9 mouse cellular contexts compared by ENCODE assay signal in the genomic region with DNA sequence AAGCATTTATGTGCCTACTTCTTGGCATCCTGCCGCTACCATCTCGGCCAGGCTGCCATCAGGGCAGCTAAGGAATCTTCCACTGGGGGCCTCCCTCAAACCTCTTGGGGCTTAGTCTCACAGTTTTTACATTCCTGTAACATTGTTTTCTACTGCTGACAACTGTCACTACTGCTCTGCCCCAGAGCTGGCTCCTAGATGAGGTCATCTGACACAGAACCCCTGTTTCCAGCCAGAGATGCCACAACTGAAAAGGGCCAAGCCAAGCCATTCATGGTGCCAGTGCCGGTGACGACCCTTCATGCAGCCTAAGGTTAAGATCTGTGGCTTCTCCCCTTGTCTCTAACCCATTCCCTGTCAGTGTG. TPM values are rescaled to one million over a fixed set of nuclear protein-coding genes. Genes with fewer than 3 reads are reported as not detected.
A peak's percentile ranks its signal among the peaks of the same experiment; 100 is the strongest.
DNase-seq lines count a peak whose midpoint lies in the region; ATAC-seq lines count a peak whose summit lies in the region.
"Had no signal": no experiment of that assay in that cellular context is flagged by ENCODE, and none has a peak within 500 bp of the region (broad histone marks: within the 10 kb centered on the region; RNA-seq: fewer than 3 reads in every experiment).

No protein-coding gene starts in this region.

- H3K9me3 ChIP-seq in heart, embryonic 12.5 days (replicated peaks), result no peaks in the 10 kb centered on the region
- no peaks in the 10 kb centered on the region for H3K9me3 ChIP-seq in midbrain, embryonic 15.5 days
- H3K9me3 ChIP-seq in midbrain, embryonic 16.5 days (replicated peaks; ENCODE audit: control insufficient read depth, low read length, poor library complexity, severe bottlenecking), result no peaks in the 10 kb centered on the region
- H3K9me3 ChIP-seq in intestine, embryonic 15.5 days, result no peaks in the 10 kb centered on the region
- H3K9me3 ChIP-seq in stomach, embryonic 15.5 days, result no peaks in the 10 kb centered on the region
- H3K9me3 ChIP-seq: forebrain, embryonic 13.5 days had no signal

- peak overlapping the region; percentile 80 for H3K27ac ChIP-seq in heart, embryonic 12.5 days (ENCODE audit: poor library complexity, severe bottlenecking)
- 0 out of 2 replicates have a peak overlapping the region, but pooled peaks have one; percentile 17 for H3K27ac ChIP-seq in midbrain, embryonic 15.5 days
- H3K27ac ChIP-seq in midbrain, embryonic 16.5 days (ENCODE audit: low read length), result no peak overlapping the region
- peak overlapping the region; percentile 76 for H3K27ac ChIP-seq in intestine, embryonic 15.5 days
- H3K27ac ChIP-seq in stomach, embryonic 15.5 days, result peak overlapping the region; percentile 37; the same call in 1 of the 2 replicates
- H3K27ac ChIP-seq: forebrain, embryonic 13.5 days had no signal

- no peak for DNase-seq in heart, postnatal 4 days
- no peak for DNase-seq in adrenal gland, adult 8-10 months
- DNase-seq in cerebellum, adult 9-11 months, result no peak

- H3K4me2 ChIP-seq in heart, embryonic 12.5 days, result no peak overlapping the region
- no peak overlapping the region for H3K4me2 ChIP-seq in midbrain, embryonic 15.5 days
- no peak overlapping the region for H3K4me2 ChIP-seq in midbrain, embryonic 16.5 days (ENCODE audit: low read length)
- no peak overlapping the region for H3K4me2 ChIP-seq in intestine, embryonic 15.5 days (replicated peaks)
- no peak overlapping the region for H3K4me2 ChIP-seq in stomach, embryonic 15.5 days
- H3K4me2 ChIP-seq: forebrain, embryonic 13.5 days had no signal

- H3K27me3 ChIP-seq in heart, embryonic 12.5 days (replicated peaks), result no peaks in the 10 kb centered on the region
- H3K27me3 ChIP-seq in midbrain, embryonic 15.5 days (replicated peaks), result no peaks in the 10 kb centered on the region
- H3K27me3 ChIP-seq in midbrain, embryonic 16.5 days (ENCODE audit: control insufficient read depth, insufficient read depth, low read depth, low read length), result no peaks in the 10 kb centered on the region
- no peaks in the 10 kb centered on the region for H3K27me3 ChIP-seq in intestine, embryonic 15.5 days (replicated peaks)
- no peaks in the 10 kb centered on the region for H3K27me3 ChIP-seq in stomach, embryonic 15.5 days (replicated peaks)
- H3K27me3 ChIP-seq: forebrain, embryonic 13.5 days had no signal

- peaks cover 59% of the 10 kb centered on the region for H3K4me1 ChIP-seq in heart, embryonic 12.5 days (replicated peaks)
- H3K4me1 ChIP-seq in midbrain, embryonic 15.5 days, result peaks cover 25% of the 10 kb centered on the region
- H3K4me1 ChIP-seq in midbrain, embryonic 16.5 days (ENCODE audit: control insufficient read depth, insufficient read depth, low read length), result peaks cover 14% of the 10 kb centered on the region
- H3K4me1 ChIP-seq in intestine, embryonic 15.5 days (replicated peaks), result peaks cover 42% of the 10 kb centered on the region
- H3K4me1 ChIP-seq in stomach, embryonic 15.5 days, result peaks cover 45% of the 10 kb centered on the region

- 0 out of 2 replicates have a peak overlapping the region, but pooled peaks have one; percentile 33 for H3K9ac ChIP-seq in heart, embryonic 12.5 days
- no peak overlapping the region for H3K9ac ChIP-seq in midbrain, embryonic 15.5 days
- no peak overlapping the region for H3K9ac ChIP-seq in midbrain, embryonic 16.5 days (ENCODE audit: low read depth, low read length)
- no peak overlapping the region for H3K9ac ChIP-seq in intestine, embryonic 15.5 days
- no peak overlapping the region for H3K9ac ChIP-seq in stomach, embryonic 15.5 days
- H3K9ac ChIP-seq: forebrain, embryonic 13.5 days had no signal

- no peaks in the 10 kb centered on the region for H3K36me3 ChIP-seq in heart, embryonic 12.5 days
- H3K36me3 ChIP-seq in midbrain, embryonic 15.5 days (replicated peaks), result no peaks in the 10 kb centered on the region
- H3K36me3 ChIP-seq in midbrain, embryonic 16.5 days (ENCODE audit: control insufficient read depth, insufficient read depth, low read length), result no peaks in the 10 kb centered on the region
- H3K36me3 ChIP-seq in intestine, embryonic 15.5 days, result no peaks in the 10 kb centered on the region
- H3K36me3 ChIP-seq in stomach, embryonic 15.5 days, result no peaks in the 10 kb centered on the region

- no peak for ATAC-seq in heart, embryonic 12.5 days (ENCODE audit: insufficient number of reproducible peaks, low FRiP score)
- no peak for ATAC-seq in midbrain, embryonic 15.5 days (replicated peaks)
- ATAC-seq in midbrain, embryonic 16.5 days, result no peak
- no peak for ATAC-seq in intestine, embryonic 15.5 days
- no peak for ATAC-seq in stomach, embryonic 15.5 days (ENCODE audit: insufficient read depth, low FRiP score, low read depth)
- ATAC-seq: forebrain, embryonic 13.5 days had no signal

- H3K4me3 ChIP-seq in heart, embryonic 12.5 days, result no peak overlapping the region
- H3K4me3 ChIP-seq in midbrain, embryonic 15.5 days, result no peak overlapping the region
- H3K4me3 ChIP-seq in midbrain, embryonic 16.5 days (ENCODE audit: low read depth, low read length), result no peak overlapping the region
- no peak overlapping the region for H3K4me3 ChIP-seq in intestine, embryonic 15.5 days (replicated peaks)
- no peak overlapping the region for H3K4me3 ChIP-seq in stomach, embryonic 15.5 days (replicated peaks)
- H3K4me3 ChIP-seq: forebrain, embryonic 13.5 days had no signal

- 66% methylated on average over 4 of the region's 4 CpGs for WGBS in heart, embryonic 12.5 days
- WGBS in midbrain, embryonic 15.5 days, result 86% methylated on average over 4 of the region's 4 CpGs
- WGBS in midbrain, embryonic 16.5 days, result 87% methylated on average over 4 of the region's 4 CpGs
- WGBS in intestine, embryonic 15.5 days, result 85% methylated on average over 4 of the region's 4 CpGs
- WGBS in stomach, embryonic 15.5 days, result 76% methylated on average over 4 of the region's 4 CpGs

RNA-seq across cellular contexts. Expression of a gene that starts 4.4 kb away (rescaled TPM):
- polyA plus RNA-seq in heart, embryonic 12.5 days (2016; fragmentation: Nextera tagmentation; extraction: Ambion mirVana), result 12.1 and 14.4 TPM in 2 replicates
- 1 to 10 TPM; 8.4 to 9.6 TPM for total RNA-seq in heart, postnatal 4 days (2021)
- polyA plus RNA-seq in midbrain, embryonic 15.5 days (2015; fragmentation: Nextera tagmentation; extraction: Ambion mirVana), result 29.2 and 37.1 TPM in 2 replicates
- polyA plus RNA-seq in midbrain, embryonic 16.5 days (2015; fragmentation: Nextera tagmentation; extraction: Ambion mirVana), result 29.8 and 35.3 TPM in 2 replicates
- polyA plus RNA-seq in intestine, embryonic 15.5 days (2015; fragmentation: Nextera tagmentation; extraction: Ambion mirVana), result 20.2 and 21.6 TPM in 2 replicates
- polyA plus RNA-seq in stomach, embryonic 15.5 days (2015; fragmentation: Nextera tagmentation; extraction: Ambion mirVana), result 16.6 and 18.9 TPM in 2 replicates
- 10 to 100 TPM; 27.8 to 36.2 (median 33.1) TPM for total RNA-seq in adrenal gland, adult 8-10 months (2022)

RNA-seq across cellular contexts. Expression of a gene that starts 22.6 kb away (rescaled TPM):
- polyA plus RNA-seq in heart, embryonic 12.5 days (2016; fragmentation: Nextera tagmentation; extraction: Ambion mirVana), result 1.9 and 2.6 TPM in 2 replicates
- 10 to 100 TPM in 1 of 2 experiments, 1 to 10 TPM in 1; 9.8 to 10.2 TPM for total RNA-seq in heart, postnatal 4 days (2021)
- 0.80 and 1.0 TPM in 2 replicates for polyA plus RNA-seq in midbrain, embryonic 15.5 days (2015; fragmentation: Nextera tagmentation; extraction: Ambion mirVana)
- polyA plus RNA-seq in midbrain, embryonic 16.5 days (2015; fragmentation: Nextera tagmentation; extraction: Ambion mirVana), result 0.85 and 0.86 TPM in 2 replicates
- polyA plus RNA-seq in intestine, embryonic 15.5 days (2015; fragmentation: Nextera tagmentation; extraction: Ambion mirVana), result 5.8 and 7.9 TPM in 2 replicates
- polyA plus RNA-seq in stomach, embryonic 15.5 days (2015; fragmentation: Nextera tagmentation; extraction: Ambion mirVana), result 5.2 and 6.6 TPM in 2 replicates
- 1 to 10 TPM; 5.2 to 6.7 (median 6.1) TPM for total RNA-seq in adrenal gland, adult 8-10 months (2022)

RNA-seq across cellular contexts. Expression of a gene that starts 38.4 kb away (rescaled TPM):
- polyA plus RNA-seq in heart, embryonic 12.5 days (2016; fragmentation: Nextera tagmentation; extraction: Ambion mirVana), result 9.3 and 11.9 TPM in 2 replicates
- total RNA-seq in heart, postnatal 4 days (2021), result 1 to 10 TPM; 1.3 to 2.0 TPM
- 2.6 and 3.1 TPM in 2 replicates for polyA plus RNA-seq in midbrain, embryonic 15.5 days (2015; fragmentation: Nextera tagmentation; extraction: Ambion mirVana)
- 1.3 and 3.6 TPM in 2 replicates for polyA plus RNA-seq in midbrain, embryonic 16.5 days (2015; fragmentation: Nextera tagmentation; extraction: Ambion mirVana)
- 12.3 and 14.7 TPM in 2 replicates for polyA plus RNA-seq in intestine, embryonic 15.5 days (2015; fragmentation: Nextera tagmentation; extraction: Ambion mirVana)
- polyA plus RNA-seq in stomach, embryonic 15.5 days (2015; fragmentation: Nextera tagmentation; extraction: Ambion mirVana), result 8.4 and 9.1 TPM in 2 replicates
- total RNA-seq in adrenal gland, adult 8-10 months (2022), result 1 to 10 TPM in 1 of 4 experiments, under 1 TPM in 1, not detected in 2; 0.35 to 1.6 TPM
